Mouse (Mus musculus) C3H10T1/2 (cell line): ENCODE results near the gene Chrm4. TPM values are rescaled to one million over a fixed set of nuclear protein-coding genes. Genes with fewer than 3 reads are reported as not detected.

Source experiments
- polyA plus RNA-seq, 2 experiments: library from polyadenylated mRNA; unstranded; fragments of >200 nt; fragmentation: generic; extraction: Trizol; gene quantifications; one replicate each; pipeline ENCODE4 v1.2.1; 2012; ENCODE audit warnings: missing spikeins in 2 of 2

Gene Chrm4
- under 1 TPM in 1 of 2 experiments, not detected in 1; 0.15 TPM for polyA plus RNA-seq

GRCm38 (mm10) chr2:91926949-91927348 lies at the start of gene Chrm4:
Gene Chrm4, plus strand, starts transcription at chr2:91927249.

GRCm38 (mm10) chr2:91932160-91932711 lies 5.2 kb downstream of the Chrm4 start, which contains the start of gene Mdk:
Gene Mdk, minus strand, starts transcription at chr2:91932297.

GRCm38 (mm10) chr2:91945483-91945882 lies 18.4 kb downstream of the Chrm4 start, which contains the start of gene Gm9821:
Gene Gm9821, plus strand, starts transcription at chr2:91945703.

GRCm38 (mm10) chr2:91975581-91976541 lies 48.8 kb downstream of the Chrm4 start, which contains the start of gene Dgkz:
Gene Dgkz, minus strand, starts transcription at chr2:91975864.

Other genes starting within 250 kb of the Chrm4 start
- gene Atg13, start 216.7 kb upstream of the Chrm4 start, polyA plus RNA-seq, result 10 to 100 TPM in 1 of 2 experiments, 1 to 10 TPM in 1; 7.9 to 19.5 TPM
- 1 to 10 TPM in 1 of 2 experiments, under 1 TPM in 1; 0.91 to 4.9 TPM for gene Harbi1, start 216.4 kb upstream of the Chrm4 start, polyA plus RNA-seq
- 10 to 100 TPM in 1 of 2 experiments, 1 to 10 TPM in 1; 7.6 to 19.0 TPM for gene Ambra1, start 197.1 kb upstream of the Chrm4 start, polyA plus RNA-seq
- gene Mdk, start 5.0 kb downstream of the Chrm4 start, polyA plus RNA-seq, result under 1 TPM; 0.14 to 0.31 TPM
- under 1 TPM; 0.07 to 0.34 TPM for gene Gm9821, start 18.5 kb downstream of the Chrm4 start, polyA plus RNA-seq
- 10 to 100 TPM; 27.8 to 49.6 TPM for gene Dgkz, start 48.6 kb downstream of the Chrm4 start, polyA plus RNA-seq
- 10 to 100 TPM; 12.6 to 33.3 TPM for gene Creb3l1, start 97.3 kb downstream of the Chrm4 start, polyA plus RNA-seq
- gene Phf21a, start 165.9 kb downstream of the Chrm4 start, polyA plus RNA-seq, result 10 to 100 TPM in 1 of 2 experiments, 1 to 10 TPM in 1; 1.3 to 19.3 TPM